In genomic region chr1:134816617-134817016, GRCm38 (mm10) we compare ENCODE assay signal across 8 mouse cellular contexts.
DNase-seq lines count a peak whose midpoint lies in the region; ATAC-seq and TF ChIP-seq lines count a peak whose summit lies in the region.

No protein-coding gene starts in this region.

- no peak for TF ChIP-seq CTCF in thymus, adult 2 months (IDR thresholded peaks at IDR 0.05; ENCODE audit: borderline replicate concordance, control insufficient read depth, extremely low read depth, insufficient read depth, low read length, poor library complexity)

- 0 out of 2 replicates have a peak, but pooled peaks have one; percentile 32 for ATAC-seq in kidney, embryonic 14.5 days (ENCODE audit: low FRiP score, low TSS enrichment)

- no peaks in the 10 kb centered on the region for H3K9me3 ChIP-seq in kidney, embryonic 14.5 days (ENCODE audit: control insufficient read depth, low read length)

- no peak overlapping the region for H3K27ac ChIP-seq in kidney, embryonic 14.5 days (ENCODE audit: low read depth, low read length)
- no peak overlapping the region for H3K27ac ChIP-seq in thymus, adult 2 months (ENCODE audit: control insufficient read depth, insufficient read depth, low read length)

- no peaks in the 10 kb centered on the region for H3K36me3 ChIP-seq in kidney, embryonic 14.5 days (ENCODE audit: control insufficient read depth, insufficient read depth, low read length)
- no peaks in the 10 kb centered on the region for H3K36me3 ChIP-seq in thymus, adult 2 months (ENCODE audit: control insufficient read depth, insufficient read depth, low read length)

- H3K27me3 ChIP-seq in kidney, embryonic 14.5 days (ENCODE audit: control insufficient read depth, insufficient read depth, low read length), result no peaks in the 10 kb centered on the region
- H3K27me3 ChIP-seq in thymus, adult 2 months (ENCODE audit: control insufficient read depth, insufficient read depth, low read length), result no peaks in the 10 kb centered on the region

- WGBS in kidney, embryonic 14.5 days, result 53% methylated on average over 6 of the region's 6 CpGs
- WGBS in thymus, adult 2 months, result 90% methylated on average over 6 of the region's 6 CpGs

- no peak overlapping the region for H3K4me3 ChIP-seq in kidney, embryonic 14.5 days (ENCODE audit: low read length)
- no peak overlapping the region for H3K4me3 ChIP-seq in thymus, adult 2 months (ENCODE audit: control insufficient read depth, insufficient read depth, low read length)

- no peak for TF ChIP-seq POLR2A in thymus, adult 2 months (IDR thresholded peaks at IDR 0.05; ENCODE audit: control insufficient read depth, extremely low read depth, insufficient read depth, low read length, poor library complexity)

- H3K4me1 ChIP-seq in kidney, embryonic 14.5 days (ENCODE audit: control insufficient read depth, insufficient read depth, low read length), result peaks cover 8% of the 10 kb centered on the region; the same call in 1 of the 2 replicates
- H3K4me1 ChIP-seq in thymus, adult 2 months (replicated peaks; ENCODE audit: control insufficient read depth, insufficient read depth, low read length), result no peaks in the 10 kb centered on the region

- peak; percentile 17 for DNase-seq in embryo, embryonic 11 days
- no peak for DNase-seq in embryo, embryonic 10 days (ENCODE audit: low spot score)
- peak; percentile 41 to 51 for DNase-seq in adrenal gland, adult 18-20 months (ENCODE audit: low spot score in 2 of 2)
- DNase-seq in heart, adult 11 months, result peak; percentile 98
- peak; percentile 90 for DNase-seq in lung, postnatal 36 days
- DNase-seq in thymus, postnatal 25 days, result no peak
- DNase-seq in thymus, adult 2 months, result no peak

- no peak overlapping the region for H3K4me2 ChIP-seq in kidney, embryonic 14.5 days (replicated peaks; ENCODE audit: low read depth, low read length)

- H3K9ac ChIP-seq in kidney, embryonic 14.5 days (ENCODE audit: low read depth, low read length), result no peak overlapping the region

Comparison
In these comparisons a context has a peak if more than half of its experiments do, and no peak if none do; other contexts are left out.
1. DNase-seq: peak in embryo, embryonic 11 days (single experiment), adrenal gland, adult 18-20 months (2 of 2), heart, adult 11 months (single experiment) and lung, postnatal 36 days (single experiment); none in embryo, embryonic 10 days (single experiment), thymus, postnatal 25 days (single experiment) and thymus, adult 2 months (single experiment).